Mouse (Mus musculus): Measurements from ENCODE around the gene Lrrc43.

Gene Lrrc43

DNA sequence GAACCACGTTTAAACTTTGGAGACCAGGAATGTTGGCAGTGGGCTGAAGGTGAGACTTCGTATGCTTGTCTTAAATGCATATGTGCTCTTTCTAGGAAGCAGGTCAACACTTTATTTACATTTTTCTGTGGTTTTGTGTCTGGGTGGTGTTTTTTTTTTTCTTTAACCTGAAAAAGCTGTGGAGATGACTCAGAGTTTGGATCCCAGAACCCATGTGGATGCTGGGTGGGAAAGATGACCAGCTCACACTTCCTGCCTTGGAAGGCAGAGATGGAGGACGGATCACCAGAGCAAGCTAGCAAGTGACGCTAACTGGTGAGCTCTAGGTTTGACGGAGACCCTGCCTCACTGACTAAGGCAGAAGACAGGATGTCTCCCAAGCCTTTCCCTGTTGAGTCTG, 25.8 kb downstream of the Lrrc43 start:
- in situ Hi-C loops (cut with MboI, MseI) = no loop called here

DNA sequence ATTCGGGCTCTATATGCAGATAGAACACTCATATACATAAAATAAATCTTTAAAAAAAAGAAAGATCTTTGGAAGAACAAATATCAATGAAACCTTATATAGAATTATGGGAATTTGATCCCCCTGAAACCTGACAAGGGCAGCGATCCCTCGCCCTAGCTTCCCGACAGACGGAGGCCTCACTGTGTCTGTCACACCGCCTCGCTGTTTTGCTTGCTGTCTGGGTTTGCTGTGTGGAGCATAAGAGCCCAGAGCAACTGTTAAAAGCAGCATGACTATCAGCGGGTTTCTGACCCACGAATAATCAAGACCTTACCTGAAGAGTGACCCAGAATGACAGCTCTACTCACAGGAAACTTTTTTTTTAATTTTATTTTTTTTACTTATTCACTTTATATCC, 31.6 kb downstream of the Lrrc43 start:
- in situ Hi-C loops (cut with MboI, MseI) = no loop called here

GRCm38 (mm10) chr5:123521621-123522020, 32.5 kb downstream of the Lrrc43 start:
- in situ Hi-C loops (cut with MboI, MseI) = no loop called here

DNA sequence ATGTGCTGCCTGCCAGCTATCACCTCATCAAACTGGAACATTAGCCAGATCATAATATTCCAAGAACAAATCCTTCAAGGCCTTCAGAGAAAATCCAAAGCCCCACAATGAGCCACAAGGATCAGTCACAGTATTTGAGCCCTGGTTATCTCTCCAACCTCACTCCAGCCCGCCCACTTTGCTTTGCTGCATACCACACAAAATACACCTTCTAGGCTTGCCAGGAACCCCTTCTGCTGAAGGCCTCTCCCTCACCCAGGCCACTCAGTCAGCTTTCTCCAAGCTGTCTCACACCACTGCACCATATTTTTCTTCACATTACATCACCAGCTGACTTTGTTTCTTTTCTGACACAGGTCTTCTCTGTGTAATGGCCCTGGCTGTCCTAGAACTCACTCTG, 33.1 kb downstream of the Lrrc43 start:
- in situ Hi-C loops (cut with MboI, MseI) = no loop called here

DNA sequence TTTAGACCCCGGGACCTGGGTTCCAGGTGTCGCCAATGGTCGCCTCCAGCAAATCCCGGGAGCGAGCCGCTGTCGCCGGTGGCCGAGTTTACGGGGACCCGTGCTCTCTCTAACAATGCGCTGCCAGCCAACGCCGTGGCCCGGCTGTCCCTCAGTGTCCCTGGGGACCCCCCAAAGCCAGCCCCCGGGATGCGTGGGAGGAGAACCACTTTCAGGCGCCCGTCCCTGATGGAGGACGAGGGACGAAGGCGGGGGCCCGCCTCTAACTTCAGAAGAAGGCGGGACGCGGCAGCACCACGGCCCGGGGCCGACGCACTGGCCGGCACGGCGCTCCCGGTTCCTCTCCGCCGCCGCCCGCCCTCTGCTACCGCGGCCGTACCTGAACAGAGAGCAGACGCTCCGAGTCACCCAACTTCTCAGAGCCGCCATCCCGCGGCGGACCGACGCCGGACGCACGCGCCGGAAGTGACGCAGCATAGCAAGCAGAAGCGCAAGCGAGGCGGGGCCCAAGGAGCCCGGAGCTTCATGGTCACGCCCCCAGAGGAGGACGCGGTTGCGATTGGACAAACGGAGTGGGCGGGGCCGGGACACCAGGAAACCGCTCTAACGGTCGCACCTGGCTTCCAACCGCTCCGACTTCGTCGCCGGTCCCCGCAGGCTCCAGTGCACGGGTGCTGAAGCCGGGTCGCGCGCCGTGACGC, 34.7 kb downstream of the Lrrc43 start, which contains the start of gene Diablo:
Diablo (minus strand) TSS at position 485 of the 701 bp plus-strand sequence.
- in situ Hi-C loops (cut with MboI, MseI) = no loop called here

DNA sequence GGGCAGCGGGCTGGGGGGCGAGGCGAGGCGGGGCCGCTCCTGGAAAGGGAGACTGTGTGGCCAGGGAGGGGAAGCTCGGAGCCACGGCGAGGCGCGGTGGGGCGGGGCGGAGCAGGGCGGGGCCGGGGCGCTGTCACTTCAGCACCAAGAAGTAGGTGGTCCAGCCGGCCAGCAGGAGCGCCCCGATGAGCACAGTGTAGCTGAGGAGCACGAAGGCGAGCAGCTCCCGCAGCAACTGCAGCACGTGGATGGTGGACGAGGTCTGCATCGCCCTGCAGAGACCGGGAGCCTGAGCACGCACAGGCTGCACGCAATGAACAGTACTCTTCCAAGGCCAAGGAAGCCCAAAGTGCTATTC, 35.3 kb downstream of the Lrrc43 start:
- in situ Hi-C loops (cut with MboI, MseI) = no loop called here

GRCm38 (mm10) chr5:123525281-123525680, 36.2 kb downstream of the Lrrc43 start, which contains the start of gene Gm49027:
TSS of gene Gm49027 (minus strand) at chr5:123525488.
- in situ Hi-C loops (cut with MboI, MseI) = loop anchor here (5.0 kb wide), 1 partner anchor 52 kb away; no protein-coding TSS in a partner anchor

DNA sequence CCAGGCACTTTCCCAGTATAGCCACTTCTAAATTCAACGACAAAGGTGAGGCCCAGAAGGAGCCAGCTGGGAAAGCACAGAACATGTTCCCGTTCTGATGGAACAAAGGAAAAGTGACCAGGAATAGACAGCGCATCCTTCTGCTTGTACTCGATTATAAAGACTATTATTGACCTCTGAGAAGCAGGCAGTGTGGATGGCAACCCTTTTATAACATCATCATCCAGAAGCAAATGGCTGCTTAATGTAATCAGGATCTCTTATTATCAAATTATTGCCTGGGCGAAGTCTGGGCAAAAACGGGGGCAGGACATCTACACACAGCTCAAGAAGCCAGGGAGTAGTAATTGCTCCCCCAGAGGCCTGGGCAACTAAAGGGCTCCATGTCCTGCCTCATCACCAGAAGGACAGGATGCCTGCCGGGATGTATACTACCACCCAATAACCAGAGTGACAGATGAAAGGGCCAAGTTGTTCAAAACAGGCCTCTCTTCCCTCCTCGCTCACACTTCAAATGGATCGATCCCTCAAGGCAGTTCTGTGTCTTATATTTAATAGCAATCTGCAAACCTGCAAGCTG, 36.9 kb downstream of the Lrrc43 start:
- in situ Hi-C loops (cut with MboI, MseI) = loop anchor here (5.0 kb wide), 1 partner anchor 51 kb away; no protein-coding TSS in a partner anchor

DNA sequence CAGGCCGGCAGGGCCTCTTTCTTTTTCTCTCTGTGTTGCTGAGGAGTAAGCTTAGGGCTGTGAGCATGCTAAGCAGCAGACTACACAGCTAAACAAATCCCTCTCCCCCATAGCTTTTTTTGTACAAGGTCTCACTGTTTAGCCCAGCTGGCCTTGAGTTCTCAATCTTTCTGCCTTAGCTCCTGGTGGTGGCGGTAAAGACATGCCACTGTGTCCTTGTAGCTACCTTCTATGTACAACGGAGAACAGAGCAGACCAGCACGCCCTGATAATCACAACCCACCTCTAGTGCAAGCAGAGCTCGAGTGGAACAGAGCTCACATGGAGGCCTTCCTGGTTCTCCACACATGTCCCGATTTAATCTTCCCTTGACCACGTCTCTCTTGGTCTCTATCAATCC, 39.5 kb downstream of the Lrrc43 start:
- in situ Hi-C loops (cut with MboI, MseI) = loop anchor here (5.0 kb wide), 1 partner anchor 49 kb away; no protein-coding TSS in a partner anchor

DNA sequence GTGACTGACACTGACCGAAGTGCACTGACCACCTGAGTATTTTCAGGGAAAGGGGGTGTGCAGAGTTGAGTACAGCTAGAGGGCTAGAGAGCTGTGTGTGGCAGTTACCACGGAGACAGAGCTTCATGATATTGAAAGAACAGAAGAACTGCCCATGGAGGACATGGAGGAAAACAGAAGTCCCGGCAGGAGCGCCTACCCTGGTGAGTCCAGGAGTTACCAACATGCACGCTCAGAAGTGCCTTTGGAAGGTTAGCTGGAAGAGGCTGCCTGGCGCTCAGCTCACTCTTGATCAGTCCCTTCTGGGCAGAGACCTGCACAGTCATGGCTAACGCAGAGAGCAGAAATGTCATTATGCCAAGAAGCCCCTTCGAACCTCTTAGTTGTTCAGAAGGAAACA, 41.0 kb downstream of the Lrrc43 start:
- in situ Hi-C loops (cut with MboI, MseI) = no loop called here

DNA sequence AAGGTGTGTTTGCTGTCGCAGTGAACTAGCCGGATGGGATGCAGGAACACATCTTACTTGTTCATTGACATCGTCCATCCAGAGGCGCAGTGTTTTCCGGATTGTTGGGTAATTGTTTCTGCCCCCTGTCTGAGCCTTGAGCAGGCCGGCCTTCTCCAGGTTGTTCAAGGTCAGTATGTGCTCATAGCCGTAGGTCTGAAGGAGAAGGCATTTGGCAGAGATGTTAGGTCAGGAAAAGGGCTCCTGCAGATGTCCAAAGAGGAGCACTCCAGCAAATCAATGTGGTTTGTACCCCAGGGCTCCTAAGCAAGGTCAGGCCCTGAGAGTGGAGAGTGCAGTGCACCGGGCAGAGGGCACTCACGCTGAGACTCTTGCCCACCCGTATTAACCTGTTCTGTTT, 44.7 kb downstream of the Lrrc43 start:
- in situ Hi-C loops (cut with MboI, MseI) = no loop called here

- in situ Hi-C loops (cut with MboI, MseI) = no loop called here
Observed at GRCm38 (mm10) chr5:123555693-123556092, 66.6 kb downstream of the Lrrc43 start.

DNA sequence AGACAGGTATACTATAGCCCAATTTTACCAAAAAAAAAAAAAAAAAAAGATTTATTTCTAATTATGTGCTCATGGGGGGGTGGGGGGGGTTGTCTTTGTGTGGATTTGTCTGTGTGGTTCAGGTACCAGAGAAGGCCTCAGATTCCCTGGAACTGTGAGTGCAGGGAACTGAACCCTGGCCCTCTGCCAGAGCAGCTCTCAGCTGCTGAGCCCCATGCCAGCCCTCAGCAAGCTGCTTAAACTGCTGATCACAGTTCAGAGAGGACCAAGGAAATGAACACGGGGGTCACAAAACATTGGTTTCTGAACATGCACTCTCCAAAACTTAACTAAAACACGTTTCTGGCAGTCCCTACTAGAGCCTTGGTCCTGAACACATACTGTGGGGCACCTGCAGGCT, 67.3 kb downstream of the Lrrc43 start:
- in situ Hi-C loops (cut with MboI, MseI) = no loop called here
